Mouse (Mus musculus) erythroid progenitor cell, adult 5-6 weeks (primary cell): ENCODE data around the gene Parp11. TPM values are rescaled to one million over a fixed set of nuclear protein-coding genes. Genes with fewer than 3 reads are reported as not detected.

ENCODE experiments used
- ATAC-seq: replicated peaks from 2 replicates; pipeline ENCODE4 v1.8.0; 2016; ENCODE audit warnings: moderate number of reproducible peaks, mild to moderate bottlenecking, moderate TSS enrichment, inconsistent platforms; ENCODE audit not compliant: poor library complexity, low FRiP score, severe bottlenecking
- total RNA-seq, 2 experiments: library from RNA; stranded (forward) in 1 of 2; stranded (reverse) in 1 of 2; fragments of 150-400 nt in 1 of 2; fragments of 186-747, 209-891 nt in 1 of 2; gene quantifications; 2 replicates each; pipeline versions ENCODE4 v1.2.3 to v1.2.4; 2015 to 2017; ENCODE audit warnings: low replicate concordance in 2 of 2

Parp11 gene
- total RNA-seq (2015; ENCODE audit: low replicate concordance) (38.2 and 49.9 TPM in 2 replicates), total RNA-seq (2017; ENCODE audit: low replicate concordance) (58.1 and 84.8 TPM in 2 replicates)

GRCm38 (mm10) chr6:127446436-127446890, at the start of gene Parp11:
Gene Parp11, plus strand, starts transcription at chr6:127446840.
- ATAC-seq = peak; percentile 69

GRCm38 (mm10) chr6:127398073-127398472, 48.6 kb upstream of the Parp11 start:
- ATAC-seq = peak; percentile 84

GRCm38 (mm10) chr6:127401419-127401818, 45.2 kb upstream of the Parp11 start:
- ATAC-seq = no peak

- ATAC-seq = no peak
Measured at GRCm38 (mm10) chr6:127404070-127404810, 42.4 kb upstream of the Parp11 start.

- ATAC-seq = no peak
Measured at GRCm38 (mm10) chr6:127405682-127406081, 41.0 kb upstream of the Parp11 start.

GRCm38 (mm10) chr6:127407742-127408141, 38.9 kb upstream of the Parp11 start:
- ATAC-seq = no peak

GRCm38 (mm10) chr6:127417525-127418184, 29.0 kb upstream of the Parp11 start:
- ATAC-seq = no peak

- ATAC-seq = no peak
Measured at GRCm38 (mm10) chr6:127418322-127418721, 28.3 kb upstream of the Parp11 start.

- no peak for ATAC-seq
Measured at GRCm38 (mm10) chr6:127420115-127420514, 26.5 kb upstream of the Parp11 start.

GRCm38 (mm10) chr6:127425095-127425494, 21.5 kb upstream of the Parp11 start:
- no peak for ATAC-seq

- ATAC-seq = no peak
Measured at GRCm38 (mm10) chr6:127430716-127431115, 15.9 kb upstream of the Parp11 start.

- ATAC-seq = no peak
Measured at GRCm38 (mm10) chr6:127431196-127431766, 15.4 kb upstream of the Parp11 start.

GRCm38 (mm10) chr6:127433886-127434647, 12.6 kb upstream of the Parp11 start:
- ATAC-seq = no peak

GRCm38 (mm10) chr6:127434648-127434984, 12.0 kb upstream of the Parp11 start:
- no peak for ATAC-seq

- no peak for ATAC-seq
Measured at GRCm38 (mm10) chr6:127439063-127439462, 7.6 kb upstream of the Parp11 start.

- ATAC-seq = no peak
Measured at GRCm38 (mm10) chr6:127439540-127440195, 7.0 kb upstream of the Parp11 start.

GRCm38 (mm10) chr6:127440416-127441104, 6.1 kb upstream of the Parp11 start:
- ATAC-seq = no peak

- no peak for ATAC-seq
Measured at GRCm38 (mm10) chr6:127442584-127442983, 4.1 kb upstream of the Parp11 start.

- 0 out of 2 replicates have a peak, but pooled peaks have one; percentile 35 for ATAC-seq
Measured at GRCm38 (mm10) chr6:127443910-127444309, 2.7 kb upstream of the Parp11 start.
